Mouse (Mus musculus): ENCODE data around the gene C2cd4b.

DNA sequence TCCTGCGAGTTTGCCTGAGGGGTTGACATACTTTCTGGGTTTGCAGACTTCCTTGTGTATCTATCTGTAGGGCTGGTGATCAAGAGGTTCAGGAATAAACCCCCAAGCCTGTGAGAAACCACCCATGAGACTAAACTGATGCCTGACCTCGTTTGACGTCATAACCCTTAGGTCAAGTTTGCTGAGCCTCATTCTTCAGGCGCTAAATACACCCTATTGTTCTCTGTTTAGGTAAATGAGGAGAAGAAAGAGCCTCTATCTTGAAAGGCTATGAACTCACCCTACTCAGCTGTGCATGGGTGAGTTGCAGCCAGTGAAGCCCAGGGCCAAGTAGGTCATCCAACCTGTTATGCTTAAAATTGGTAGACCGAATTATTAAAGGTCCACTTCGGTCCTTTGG lies 23.5 kb downstream of the C2cd4b start:
- TF ChIP-seq CTCF (IDR thresholded peaks at IDR 0.05; ENCODE audit: borderline replicate concordance, insufficient read depth, low read depth, low read length) (no peak), POLR2A (IDR thresholded peaks at IDR 0.05; ENCODE audit: borderline replicate concordance, insufficient read depth, low read length) (no peak)

Data from cerebellum, adult 2 months (tissue).